Mouse (Mus musculus): Measurements from ENCODE around the gene Magi1.

GRCm38 (mm10) chr6:93678766-93679165 lies 605.0 kb downstream of the Magi1 start:
- TF ChIP-seq CTCF (IDR thresholded peaks at IDR 0.05; ENCODE audit: insufficient read depth, low read depth, low read length) (no peak), POLR2A (IDR thresholded peaks at IDR 0.05; ENCODE audit: insufficient read depth, low read depth, low read length) (no peak)

Data from olfactory bulb, adult 2 months (tissue).